Mouse (Mus musculus): ENCODE measurements around the gene Tuba1a. TPM values are rescaled to one million over a fixed set of nuclear protein-coding genes. Genes with fewer than 3 reads are reported as not detected.
A peak's percentile ranks its signal among the peaks of the same experiment; 100 is the strongest.

Gene Tuba1a
- polyA plus RNA-seq, 1 experiment from 2014 or later = 7,669 TPM

- ATAC-seq (ENCODE audit: low FRiP score) (no peak), DNase-seq (ENCODE audit: low spot score, missing footprints) (peak; percentile 97)
- Histone ChIP-seq H3K27ac (ENCODE audit: low read depth, low read length) (no peak overlapping the region), H3K27me3 (ENCODE audit: control insufficient read depth, insufficient read depth, low read length) (no peaks in the 10 kb centered on the region), H3K9ac (ENCODE audit: low read length) (no peak overlapping the region), H3K36me3 (ENCODE audit: control insufficient read depth, insufficient read depth, low read length) (peaks cover 16% of the 10 kb centered on the region), H3K4me1 (ENCODE audit: control insufficient read depth, insufficient read depth, low read length) (no peaks in the 10 kb centered on the region), H3K4me3 (ENCODE audit: low read depth, low read length) (no peak overlapping the region), H3K9me3 (ENCODE audit: control insufficient read depth, low read length) (no peaks in the 10 kb centered on the region), H3K4me2 (no peak overlapping the region)
- 25% methylated on average over 10 of the region's 10 CpGs for WGBS
These were observed 48.8 kb downstream of the Tuba1a start for GRCm38 (mm10) chr15:98904692-98905091.

GRCm38 (mm10) chr15:98902600-98902999 is 50.9 kb downstream of the Tuba1a start:
- H3K4me1 ChIP-seq (ENCODE audit: control insufficient read depth, insufficient read depth, low read length) = peaks cover 5% of the 10 kb centered on the region
- peaks cover 17% of the 10 kb centered on the region for H3K27me3 ChIP-seq (ENCODE audit: control insufficient read depth, insufficient read depth, low read length)

GRCm38 (mm10) chr15:98901530-98901929 is 52.0 kb downstream of the Tuba1a start:
- Histone ChIP-seq H3K27ac (ENCODE audit: low read depth, low read length) (no peak overlapping the region), H3K4me2 (no peak overlapping the region), H3K36me3 (ENCODE audit: control insufficient read depth, insufficient read depth, low read length) (peaks cover 2% of the 10 kb centered on the region; the same call in 1 of the 2 replicates), H3K9ac (ENCODE audit: low read length) (no peak overlapping the region), H3K4me1 (ENCODE audit: control insufficient read depth, insufficient read depth, low read length) (peaks cover 5% of the 10 kb centered on the region), H3K9me3 (ENCODE audit: control insufficient read depth, low read length) (no peaks in the 10 kb centered on the region), H3K4me3 (ENCODE audit: low read depth, low read length) (no peak overlapping the region), H3K27me3 (ENCODE audit: control insufficient read depth, insufficient read depth, low read length) (peaks cover 27% of the 10 kb centered on the region)
- DNase-seq (ENCODE audit: low spot score, missing footprints) = no peak
- 71% methylated on average over 1 of the region's 1 CpGs for WGBS
- no peak for ATAC-seq (ENCODE audit: low FRiP score)

More at GRCm38 (mm10) chr15:98902600-98902999, 50.9 kb downstream of the Tuba1a start:
- 91% methylated on average over 2 of the region's 2 CpGs for WGBS
- Histone ChIP-seq H3K9ac (ENCODE audit: low read length) (no peak overlapping the region), H3K9me3 (ENCODE audit: control insufficient read depth, low read length) (no peaks in the 10 kb centered on the region), H3K27ac (ENCODE audit: low read depth, low read length) (no peak overlapping the region), H3K4me3 (ENCODE audit: low read depth, low read length) (no peak overlapping the region), H3K36me3 (ENCODE audit: control insufficient read depth, insufficient read depth, low read length) (peaks cover 4% of the 10 kb centered on the region; the same call in 1 of the 2 replicates), H3K4me2 (no peak overlapping the region)
- ATAC-seq (ENCODE audit: low FRiP score) = no peak
- peak; percentile 82 for DNase-seq (ENCODE audit: low spot score, missing footprints)

Other genes starting within 250 kb of the Tuba1a start
- gene Ccdc65, start 245.5 kb downstream of the Tuba1a start, polyA plus RNA-seq (2014; fragmentation: Nextera tagmentation; extraction: Ambion mirVana) = 0.71 and 1.4 TPM in 2 replicates
- gene Fkbp11, start 225.5 kb downstream of the Tuba1a start, polyA plus RNA-seq (2014; fragmentation: Nextera tagmentation; extraction: Ambion mirVana) = 10.3 and 10.5 TPM in 2 replicates
- gene Arf3, start 190.5 kb downstream of the Tuba1a start, polyA plus RNA-seq (2014; fragmentation: Nextera tagmentation; extraction: Ambion mirVana) = 28.1 and 33.4 TPM in 2 replicates
- gene Wnt10b, start 175.6 kb downstream of the Tuba1a start, polyA plus RNA-seq (2014; fragmentation: Nextera tagmentation; extraction: Ambion mirVana) = 0.30 and 0.40 TPM in 2 replicates
- gene Wnt1, start 163.8 kb downstream of the Tuba1a start, polyA plus RNA-seq (2014; fragmentation: Nextera tagmentation; extraction: Ambion mirVana) = 11.6 and 14.0 TPM in 2 replicates
- gene Ddn, start 144.2 kb downstream of the Tuba1a start, polyA plus RNA-seq (2014; fragmentation: Nextera tagmentation; extraction: Ambion mirVana) = 0.48 and 0.74 TPM in 2 replicates
- 69.7 and 81.4 TPM in 2 replicates for gene Prkag1, start 122.2 kb downstream of the Tuba1a start, polyA plus RNA-seq (2014; fragmentation: Nextera tagmentation; extraction: Ambion mirVana)
- gene Kmt2d, start 82.5 kb downstream of the Tuba1a start, polyA plus RNA-seq (2014; fragmentation: Nextera tagmentation; extraction: Ambion mirVana) = 13.2 and 13.3 TPM in 2 replicates
- 14.2 and 16.7 TPM in 2 replicates for gene Rhebl1, start 59.2 kb downstream of the Tuba1a start, polyA plus RNA-seq (2014; fragmentation: Nextera tagmentation; extraction: Ambion mirVana)
- gene Dhh, start 55.2 kb downstream of the Tuba1a start, polyA plus RNA-seq (2014; fragmentation: Nextera tagmentation; extraction: Ambion mirVana) = 0.27 and 0.40 TPM in 2 replicates
- gene Lmbr1l, start 35.5 kb downstream of the Tuba1a start, polyA plus RNA-seq (2014; fragmentation: Nextera tagmentation; extraction: Ambion mirVana) = 7.5 and 9.8 TPM in 2 replicates
- 2,214 and 2,255 TPM in 2 replicates for gene Tuba1b, start 19.1 kb downstream of the Tuba1a start, polyA plus RNA-seq (2014; fragmentation: Nextera tagmentation; extraction: Ambion mirVana)
- gene Gm49450, start 152 bp downstream of the Tuba1a start, polyA plus RNA-seq (2014; fragmentation: Nextera tagmentation; extraction: Ambion mirVana) = not detected in 2 replicates
- gene Tuba1c, start 76.2 kb upstream of the Tuba1a start, polyA plus RNA-seq (2014; fragmentation: Nextera tagmentation; extraction: Ambion mirVana) = 102 and 106 TPM in 2 replicates
- gene Prph, start 101.5 kb upstream of the Tuba1a start, polyA plus RNA-seq (2014; fragmentation: Nextera tagmentation; extraction: Ambion mirVana) = 3.6 and 4.8 TPM in 2 replicates
- 19.7 and 27.2 TPM in 2 replicates for gene Troap, start 120.9 kb upstream of the Tuba1a start, polyA plus RNA-seq (2014; fragmentation: Nextera tagmentation; extraction: Ambion mirVana)
- gene C1ql4, start 134.1 kb upstream of the Tuba1a start, polyA plus RNA-seq (2014; fragmentation: Nextera tagmentation; extraction: Ambion mirVana) = 5.0 and 6.2 TPM in 2 replicates
- gene Dnajc22, start 139.5 kb upstream of the Tuba1a start, polyA plus RNA-seq (2014; fragmentation: Nextera tagmentation; extraction: Ambion mirVana) = 0.46 and 0.50 TPM in 2 replicates
- 58.8 and 65.6 TPM in 2 replicates for gene Spats2, start 172.2 kb upstream of the Tuba1a start, polyA plus RNA-seq (2014; fragmentation: Nextera tagmentation; extraction: Ambion mirVana)